In the genomic region with DNA sequence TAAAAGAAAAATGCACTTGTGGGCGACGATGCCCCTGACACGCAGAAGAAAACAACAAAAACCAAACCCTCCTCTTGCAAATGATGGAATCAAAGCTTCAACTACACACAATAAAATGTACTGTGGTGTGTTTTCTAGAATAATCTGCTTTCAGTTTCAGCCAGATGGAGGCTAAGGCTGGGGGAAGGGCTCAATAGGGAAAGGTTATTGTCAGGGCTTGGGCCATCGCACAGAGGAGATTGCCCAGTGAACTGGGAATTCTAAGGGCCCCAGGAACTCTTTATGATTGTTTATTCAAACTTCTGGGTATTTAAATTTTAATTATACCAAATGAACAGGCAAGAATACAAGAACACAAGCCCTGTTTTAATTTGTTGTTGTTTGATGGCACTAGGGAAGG, we compare ENCODE assay signal across 25 mouse cellular contexts.
DNase-seq lines count a peak whose midpoint lies in the region; ATAC-seq lines count a peak whose summit lies in the region.
"Had no signal": no experiment of that assay in that cellular context is flagged by ENCODE, and none has a peak within 500 bp of the region (broad histone marks: within the 10 kb centered on the region; RNA-seq: fewer than 3 reads in every experiment).

No protein-coding gene starts in this region.

- H3K9ac ChIP-seq in forebrain, embryonic 11.5 days (ENCODE audit: low read length): no peak overlapping the region
- no peak overlapping the region for H3K9ac ChIP-seq in forebrain, embryonic 14.5 days (ENCODE audit: low read length)
- H3K9ac ChIP-seq in midbrain, embryonic 15.5 days: no peak overlapping the region
- H3K9ac ChIP-seq: embryonic facial prominence, embryonic 12.5 days; forebrain, embryonic 12.5 days; forebrain, embryonic 15.5 days; forebrain, postnatal 0 days had no signal

- no peaks in the 10 kb centered on the region for H3K27me3 ChIP-seq in forebrain, embryonic 11.5 days (ENCODE audit: control insufficient read depth, insufficient read depth, low read length)
- H3K27me3 ChIP-seq in forebrain, embryonic 14.5 days (replicated peaks; ENCODE audit: control insufficient read depth, insufficient read depth, low read length): no peaks in the 10 kb centered on the region
- no peaks in the 10 kb centered on the region for H3K27me3 ChIP-seq in midbrain, embryonic 15.5 days (replicated peaks)
- H3K27me3 ChIP-seq: CH12.LX; embryonic facial prominence, embryonic 12.5 days; forebrain, embryonic 12.5 days; forebrain, embryonic 15.5 days had no signal

- no peaks in the 10 kb centered on the region for H3K9me3 ChIP-seq in forebrain, embryonic 11.5 days (ENCODE audit: control insufficient read depth, low read length)
- no peaks in the 10 kb centered on the region for H3K9me3 ChIP-seq in forebrain, embryonic 14.5 days (replicated peaks; ENCODE audit: control insufficient read depth, low read length)
- no peaks in the 10 kb centered on the region for H3K9me3 ChIP-seq in midbrain, embryonic 15.5 days
- H3K9me3 ChIP-seq: embryonic facial prominence, embryonic 10.5 days; embryonic facial prominence, embryonic 12.5 days; forebrain, embryonic 12.5 days; forebrain, embryonic 15.5 days had no signal

- 63% methylated on average over 4 of the region's 4 CpGs for WGBS in forebrain, embryonic 11.5 days
- WGBS in forebrain, embryonic 14.5 days: 49% methylated on average over 4 of the region's 4 CpGs
- 61% methylated on average over 4 of the region's 4 CpGs for WGBS in midbrain, embryonic 15.5 days

- H3K4me1 ChIP-seq in forebrain, embryonic 11.5 days (replicated peaks; ENCODE audit: control insufficient read depth, insufficient read depth, low read length): no peaks in the 10 kb centered on the region
- no peaks in the 10 kb centered on the region for H3K4me1 ChIP-seq in forebrain, embryonic 14.5 days (ENCODE audit: control insufficient read depth, insufficient read depth, low read length)
- no peaks in the 10 kb centered on the region for H3K4me1 ChIP-seq in midbrain, embryonic 15.5 days
- H3K4me1 ChIP-seq: embryonic facial prominence, embryonic 12.5 days; forebrain, embryonic 15.5 days had no signal

- DNase-seq in forebrain, embryonic 11.5 days (ENCODE audit: low spot score): peak; percentile 39
- DNase-seq in forebrain, embryonic 14.5 days (ENCODE audit: low spot score): no peak
- peak; percentile 5 for DNase-seq in testis, postnatal 10 days (ENCODE audit: low spot score)
- DNase-seq in testis, postnatal 14 days (ENCODE audit: low spot score): no peak
- DNase-seq in retina, adult 2 months (ENCODE audit: low read depth, low spot score): peak; percentile 3
- DNase-seq in retina, postnatal 1 day: peak; percentile 60
- no peak for DNase-seq in frontal cortex, adult 2 months (ENCODE audit: extremely low spot score in 1 of 2, low spot score in 1 of 2)
- DNase-seq: adrenal gland, adult 2 months; adrenal gland, postnatal 10 days; adrenal gland, postnatal 25 days; B cell, adult 2 months; cerebellum, adult 11-12 months; cerebellum, adult 2 months; cerebellum, adult 9-10 months; cerebellum, postnatal 10 days; cerebellum, postnatal 25 days; forebrain, postnatal 0 days had no signal

- no peak for ATAC-seq in forebrain, embryonic 11.5 days (replicated peaks; ENCODE audit: low FRiP score)
- ATAC-seq in forebrain, embryonic 14.5 days: no peak
- no peak for ATAC-seq in midbrain, embryonic 15.5 days (replicated peaks)
- ATAC-seq: CD4-positive, CD25-positive, alpha-beta regulatory T cell, adult 4 months; forebrain, embryonic 15.5 days; forebrain, postnatal 0 days had no signal

- H3K4me2 ChIP-seq in forebrain, embryonic 11.5 days (ENCODE audit: low read depth, low read length, severe bottlenecking): no peak overlapping the region
- no peak overlapping the region for H3K4me2 ChIP-seq in forebrain, embryonic 14.5 days (ENCODE audit: low read length)
- H3K4me2 ChIP-seq in midbrain, embryonic 15.5 days: no peak overlapping the region
- H3K4me2 ChIP-seq: embryonic facial prominence, embryonic 12.5 days; forebrain, embryonic 12.5 days; forebrain, embryonic 15.5 days had no signal

- no peak overlapping the region for H3K4me3 ChIP-seq in forebrain, embryonic 11.5 days (ENCODE audit: low read depth, low read length)
- no peak overlapping the region for H3K4me3 ChIP-seq in forebrain, embryonic 14.5 days (ENCODE audit: low read depth, low read length)
- no peak overlapping the region for H3K4me3 ChIP-seq in midbrain, embryonic 15.5 days
- H3K4me3 ChIP-seq: embryonic facial prominence, embryonic 10.5 days; embryonic facial prominence, embryonic 12.5 days; forebrain, embryonic 12.5 days; forebrain, embryonic 15.5 days had no signal

- no peak overlapping the region for H3K27ac ChIP-seq in forebrain, embryonic 11.5 days (ENCODE audit: low read depth, low read length)
- H3K27ac ChIP-seq in forebrain, embryonic 14.5 days (ENCODE audit: low read depth, low read length): no peak overlapping the region
- H3K27ac ChIP-seq in midbrain, embryonic 15.5 days: no peak overlapping the region
- H3K27ac ChIP-seq: embryonic facial prominence, embryonic 10.5 days; embryonic facial prominence, embryonic 12.5 days; forebrain, embryonic 12.5 days; forebrain, embryonic 15.5 days had no signal

- H3K36me3 ChIP-seq in forebrain, embryonic 11.5 days (ENCODE audit: control insufficient read depth, insufficient read depth, low read length): no peaks in the 10 kb centered on the region
- H3K36me3 ChIP-seq in forebrain, embryonic 14.5 days (ENCODE audit: control insufficient read depth, insufficient read depth, low read length): no peaks in the 10 kb centered on the region
- H3K36me3 ChIP-seq in midbrain, embryonic 15.5 days (replicated peaks): no peaks in the 10 kb centered on the region
- H3K36me3 ChIP-seq: embryonic facial prominence, embryonic 10.5 days; embryonic facial prominence, embryonic 12.5 days; forebrain, embryonic 12.5 days; forebrain, embryonic 15.5 days; G1E had no signal

Comparison
In these comparisons a context has a peak if more than half of its experiments do, and no peak if none do; other contexts are left out.
1. DNase-seq: peak in forebrain, embryonic 11.5 days (single experiment), testis, postnatal 10 days (single experiment), retina, adult 2 months (single experiment) and retina, postnatal 1 day (single experiment); none in forebrain, embryonic 14.5 days (single experiment), testis, postnatal 14 days (single experiment) and frontal cortex, adult 2 months (0 of 2).